Mouse (Mus musculus) pancreas, adult 10 weeks (tissue): ENCODE results near the gene Adad2. TPM values are rescaled to one million over a fixed set of nuclear protein-coding genes. Genes with fewer than 3 reads are reported as not detected.

Experiments
- polyA plus RNA-seq: library from polyadenylated mRNA; stranded (reverse); fragments of 350-450 nt; fragmentation: Illumina TruSeq; extraction: RNeasy Lipid Tissue Mini Kit (QIAGEN cat#74804); gene quantifications from one replicate; pipeline ENCODE4 v1.2.3, GENCODE M21; 2015; ENCODE audit warnings: low read depth, low replicate concordance; ENCODE audit not compliant: insufficient read depth

Adad2 gene
- polyA plus RNA-seq, result not detected

DNA sequence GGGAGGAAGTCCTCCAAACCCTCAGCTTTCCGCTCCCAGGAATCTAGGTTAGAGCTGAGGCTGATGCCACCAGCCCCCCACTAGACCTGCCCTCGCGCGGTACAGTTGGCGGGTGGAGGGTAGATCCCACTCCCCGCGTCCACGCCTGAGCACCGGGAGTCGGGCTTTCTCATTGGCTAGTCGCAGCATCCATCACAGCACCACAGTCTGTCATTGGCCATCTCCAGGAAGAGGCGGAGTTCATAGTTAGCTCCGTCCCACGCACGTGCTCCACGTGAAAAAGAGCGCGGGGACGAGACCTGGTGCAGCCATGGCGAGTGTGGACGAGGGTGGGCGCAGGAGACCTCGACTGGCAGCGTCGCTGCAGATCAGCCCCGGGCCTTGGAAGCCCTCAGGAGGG is at the start of gene Adad2:
Adad2 (plus strand) TSS at position 277 of the 400 bp plus-strand sequence.

DNA sequence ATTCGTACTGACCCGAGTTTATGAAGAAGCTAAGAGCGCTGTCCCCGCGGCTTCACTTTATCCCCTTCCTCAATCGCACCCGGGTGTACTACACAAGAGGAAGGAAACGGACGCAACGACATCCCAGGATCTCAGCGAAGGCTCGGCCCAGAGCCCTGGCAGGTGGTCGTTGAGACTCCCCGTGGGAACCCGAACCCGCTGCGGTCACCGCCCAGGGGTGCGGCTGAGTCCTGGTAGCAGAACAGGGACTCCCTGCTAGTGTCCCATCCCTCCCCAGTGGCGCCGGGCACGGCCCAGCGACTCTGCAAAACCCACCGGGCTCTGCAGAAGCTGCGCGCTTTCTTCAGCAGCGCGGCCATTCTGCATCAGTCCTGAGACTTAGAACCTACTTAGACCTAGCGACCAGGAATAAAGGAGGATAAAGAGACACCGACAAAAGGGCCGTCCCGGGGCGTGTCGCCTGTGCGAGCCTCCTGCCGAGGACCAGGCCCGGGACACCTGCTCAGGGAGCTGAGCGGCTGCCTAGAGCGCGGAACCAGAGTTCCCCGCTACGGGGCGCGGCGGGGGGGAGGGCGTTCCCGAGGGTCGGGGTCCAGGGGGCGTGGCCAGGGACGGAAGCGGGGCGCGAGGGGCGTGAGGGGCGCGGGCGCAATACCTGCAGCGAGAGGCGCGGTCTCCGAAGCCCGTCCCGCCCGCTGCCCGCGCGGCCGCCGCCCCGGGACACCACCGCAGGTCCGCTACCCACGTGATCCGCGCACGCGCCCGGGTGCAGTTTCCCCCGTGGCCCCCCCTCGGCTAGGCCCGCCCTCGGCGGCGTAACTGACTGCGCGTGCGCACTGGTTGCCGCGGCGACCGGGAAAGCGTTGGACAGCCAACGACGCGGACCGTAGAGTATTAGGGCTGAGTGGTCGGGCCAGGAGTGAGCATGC is 37.8 kb upstream of the Adad2 start, which contains the start of the genes Hsdl1 and Dnaaf1:
Hsdl1 (minus strand) TSS at position 747 of the 929 bp plus-strand sequence.
Dnaaf1 (plus strand) TSS at position 799 of the 929 bp plus-strand sequence.

GRCm38 (mm10) chr8:119604996-119605395 is 7.6 kb upstream of the Adad2 start, which contains the start of gene Taf1c:
TSS of gene Taf1c (minus strand) at chr8:119605222.

DNA sequence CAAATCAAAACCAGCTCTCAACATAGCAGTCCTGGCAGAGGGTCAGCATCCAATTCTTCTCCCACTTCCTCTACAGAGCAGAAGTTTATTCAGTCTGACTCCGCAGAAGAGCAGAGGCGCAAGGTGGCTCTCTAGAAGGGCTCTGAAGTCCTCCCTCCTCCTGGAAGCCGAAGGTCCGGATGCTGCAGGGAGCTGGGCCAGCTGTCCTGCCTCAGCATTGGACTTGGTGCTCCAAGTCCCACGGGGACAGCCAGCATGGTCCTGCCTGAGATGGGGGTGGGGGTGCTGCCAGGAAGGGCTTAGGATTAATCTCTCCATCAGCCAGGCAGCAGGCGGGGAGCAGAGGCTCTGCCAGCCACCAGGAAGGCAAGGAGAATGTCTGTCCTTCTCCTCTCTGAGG is 22.8 kb downstream of the Adad2 start, which contains the start of gene Kcng4:
Kcng4 (minus strand) TSS at position 303 of the 400 bp plus-strand sequence.

Other genes with a start within 250 kb of the Adad2 start
- 6.9 TPM for gene Mlycd, start 217.9 kb upstream of the Adad2 start, polyA plus RNA-seq
- gene Osgin1, start 178.6 kb upstream of the Adad2 start, polyA plus RNA-seq, result 15.2 TPM
- 0.83 TPM for gene Necab2, start 166.0 kb upstream of the Adad2 start, polyA plus RNA-seq
- not detected for gene Slc38a8, start 111.0 kb upstream of the Adad2 start, polyA plus RNA-seq
- 16.4 TPM for gene Mbtps1, start 54.0 kb upstream of the Adad2 start, polyA plus RNA-seq
- gene Hsdl1, start 37.6 kb upstream of the Adad2 start, polyA plus RNA-seq, result 4.2 TPM
- not detected for gene Dnaaf1, start 37.5 kb upstream of the Adad2 start, polyA plus RNA-seq
- gene Taf1c, start 7.5 kb upstream of the Adad2 start, polyA plus RNA-seq, result 4.0 TPM
- gene Kcng4, start 22.9 kb downstream of the Adad2 start, polyA plus RNA-seq, result not detected
- gene Wfdc1, start 53.6 kb downstream of the Adad2 start, polyA plus RNA-seq, result 11.7 TPM
- 5.0 TPM for gene Atp2c2, start 87.3 kb downstream of the Adad2 start, polyA plus RNA-seq
- 2.4 TPM for gene Tldc1, start 165.7 kb downstream of the Adad2 start, polyA plus RNA-seq
- gene Cotl1, start 227.8 kb downstream of the Adad2 start, polyA plus RNA-seq, result 13.2 TPM
- 2.3 TPM for gene Klhl36, start 249.5 kb downstream of the Adad2 start, polyA plus RNA-seq